Mouse (Mus musculus) embryonic facial prominence, embryonic 12.5 days (tissue): ENCODE data around the gene Kdm5a. TPM values are rescaled to one million over a fixed set of nuclear protein-coding genes. Genes with fewer than 3 reads are reported as not detected.

Experiments used
- ATAC-seq: fragments of 200-750 bp; cut with Nextera tagmentation; 2 replicates; pipeline ENCODE4 v1.8.0; 2017; ENCODE audit not compliant: insufficient number of reproducible peaks, insufficient read depth, low FRiP score, low TSS enrichment
- H3K27ac ChIP-seq: fragments of 300-500 bp; sonication (generic); 2 replicates; pipeline ENCODE4 v1.5.1; 2016; ENCODE audit warnings: mild to moderate bottlenecking
- H3K27me3 ChIP-seq: fragments of 300-500 bp; sonication (generic); 2 replicates; pipeline ENCODE4 v1.6.1; 2016; ENCODE audit warnings: mild to moderate bottlenecking, moderate library complexity
- H3K36me3 ChIP-seq: fragments of 300-500 bp; sonication (generic); 2 replicates; pipeline ENCODE4 v1.6.1; 2016; ENCODE audit warnings: mild to moderate bottlenecking
- H3K4me1 ChIP-seq: fragments of 300-500 bp; sonication (generic); 2 replicates; pipeline ENCODE4 v1.6.1; 2016
- H3K4me2 ChIP-seq: fragments of 300-500 bp; sonication (generic); replicated peaks from 2 replicates; pipeline ENCODE4 v1.6.1; 2016; ENCODE audit warnings: mild to moderate bottlenecking, moderate library complexity
- H3K4me3 ChIP-seq: fragments of 300-500 bp; sonication (generic); 2 replicates; pipeline ENCODE4 v1.5.1; 2016; ENCODE audit warnings: mild to moderate bottlenecking
- H3K9ac ChIP-seq: fragments of 300-500 bp; sonication (generic); 2 replicates; pipeline ENCODE4 v1.6.1; 2016; ENCODE audit warnings: mild to moderate bottlenecking, moderate library complexity
- H3K9me3 ChIP-seq: fragments of 300-500 bp; sonication (generic); 2 replicates; pipeline ENCODE4 v1.6.1; 2016; ENCODE audit warnings: mild to moderate bottlenecking, moderate library complexity
- WGBS: fragments of 180-500 bp; shearing (Covaris S2); methylation state at CpG from one replicate; pipeline ENCODE4 v1.1.7; 2016; 5-methylcytosine and 5-hydroxymethylcytosine counted together
- polyA plus RNA-seq: library from polyadenylated mRNA; unstranded; fragments of >200 nt; fragmentation: Nextera tagmentation; extraction: Ambion mirVana; gene quantifications from 2 replicates; pipeline ENCODE4 v1.2.1, GENCODE M21; 2016

Kdm5a gene
- polyA plus RNA-seq, 1 experiment from 2014 or later, result 58.3 TPM

DNA sequence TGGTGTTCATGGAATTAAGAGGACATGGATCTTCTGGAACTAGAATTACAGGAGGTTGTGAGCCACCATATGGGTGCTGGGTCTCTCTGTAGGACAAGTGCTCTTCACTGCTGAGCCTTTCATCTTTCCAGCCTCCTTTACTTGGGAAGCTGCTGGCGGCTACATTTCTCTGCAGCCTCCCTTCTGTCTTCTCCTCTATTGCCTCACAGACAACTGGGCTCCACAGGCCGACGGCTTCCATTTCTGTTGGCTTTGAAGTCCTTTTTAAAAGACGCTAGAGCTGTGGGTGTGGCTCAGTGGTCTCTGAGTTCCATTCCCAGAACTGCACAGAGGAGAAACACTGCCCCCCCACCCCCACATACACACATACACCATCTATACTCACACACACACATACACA lies 101.5 kb downstream of the Kdm5a start:
- WGBS, result 49% methylated on average over 4 of the region's 4 CpGs
- no peak overlapping the region for H3K4me3 ChIP-seq
- no peak overlapping the region for H3K27ac ChIP-seq
- no peaks in the 10 kb centered on the region for H3K36me3 ChIP-seq
- no peak overlapping the region for H3K4me2 ChIP-seq
- no peak for ATAC-seq
- H3K9me3 ChIP-seq, result no peaks in the 10 kb centered on the region
- peaks cover 6% of the 10 kb centered on the region for H3K4me1 ChIP-seq
- H3K9ac ChIP-seq, result no peak overlapping the region
- peaks cover 45% of the 10 kb centered on the region for H3K27me3 ChIP-seq

DNA sequence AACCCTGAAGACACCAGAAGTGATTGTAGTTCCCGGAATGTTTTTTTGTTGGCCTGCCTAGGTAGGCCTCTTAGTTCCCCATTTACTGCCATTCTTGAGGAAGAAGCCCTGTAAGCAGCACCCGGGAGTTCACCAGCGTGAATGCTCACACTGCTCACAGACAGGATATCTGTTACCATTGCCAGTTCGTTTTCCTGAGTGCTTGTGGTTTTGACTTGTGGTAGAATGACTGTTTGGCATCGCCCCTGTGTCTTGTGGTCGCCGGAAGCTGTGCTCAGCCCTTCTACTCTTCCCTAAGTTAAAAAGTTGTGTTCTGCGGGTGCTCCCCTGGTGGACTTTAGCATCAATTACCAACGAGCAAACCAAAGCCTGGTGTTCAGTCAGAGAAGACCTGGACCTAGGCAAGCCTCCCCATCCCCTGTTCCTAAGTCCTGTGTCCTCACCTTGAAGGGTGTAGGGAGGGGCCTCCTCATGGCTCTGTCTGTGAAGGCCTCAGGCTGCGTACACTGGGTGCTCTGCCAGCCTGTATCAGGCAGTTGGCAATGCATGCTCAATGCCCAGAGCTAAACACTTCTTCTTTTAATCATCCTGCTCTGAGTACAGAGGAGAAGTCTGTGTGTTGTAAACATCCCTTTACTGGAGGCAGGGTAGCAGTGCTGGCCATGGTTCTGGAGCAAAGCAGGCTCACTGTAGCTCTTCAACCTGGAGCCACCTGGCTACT lies 102.8 kb downstream of the Kdm5a start:
- H3K4me1 ChIP-seq, result peaks cover 6% of the 10 kb centered on the region
- H3K9me3 ChIP-seq, result no peaks in the 10 kb centered on the region
- no peaks in the 10 kb centered on the region for H3K36me3 ChIP-seq
- H3K27ac ChIP-seq, result no peak overlapping the region
- H3K27me3 ChIP-seq, result peaks cover 37% of the 10 kb centered on the region
- H3K4me2 ChIP-seq, result no peak overlapping the region
- no peak for ATAC-seq
- 78% methylated on average over 10 of the region's 10 CpGs for WGBS
- H3K4me3 ChIP-seq, result no peak overlapping the region
- no peak overlapping the region for H3K9ac ChIP-seq

DNA sequence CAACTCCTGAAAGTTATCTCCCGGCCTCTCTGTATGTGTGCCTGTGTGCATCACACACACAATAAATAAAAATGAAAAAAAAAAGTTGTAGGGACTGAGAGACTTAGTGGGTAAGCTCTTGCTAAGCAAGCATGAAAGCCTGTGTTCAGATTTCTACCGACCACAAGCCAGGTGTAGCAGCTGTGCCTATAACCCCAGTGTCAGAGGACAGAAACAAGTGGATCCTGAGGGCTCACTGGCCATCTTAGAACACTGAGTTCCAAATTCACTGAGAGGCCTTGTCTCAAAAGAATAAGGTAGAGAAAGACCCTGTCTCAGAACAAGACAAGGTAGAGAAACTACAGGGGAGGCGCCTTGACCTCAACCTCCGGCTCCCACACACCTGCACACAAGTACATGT lies 104.3 kb downstream of the Kdm5a start:
- H3K27ac ChIP-seq, result no peak overlapping the region
- no peak overlapping the region for H3K9ac ChIP-seq
- ATAC-seq, result no peak
- no peak overlapping the region for H3K4me3 ChIP-seq
- no peaks in the 10 kb centered on the region for H3K9me3 ChIP-seq
- peaks cover 14% of the 10 kb centered on the region for H3K4me1 ChIP-seq
- 90% methylated on average over 4 of the region's 4 CpGs for WGBS
- H3K4me2 ChIP-seq, result no peak overlapping the region
- no peaks in the 10 kb centered on the region for H3K36me3 ChIP-seq
- H3K27me3 ChIP-seq, result peaks cover 24% of the 10 kb centered on the region

DNA sequence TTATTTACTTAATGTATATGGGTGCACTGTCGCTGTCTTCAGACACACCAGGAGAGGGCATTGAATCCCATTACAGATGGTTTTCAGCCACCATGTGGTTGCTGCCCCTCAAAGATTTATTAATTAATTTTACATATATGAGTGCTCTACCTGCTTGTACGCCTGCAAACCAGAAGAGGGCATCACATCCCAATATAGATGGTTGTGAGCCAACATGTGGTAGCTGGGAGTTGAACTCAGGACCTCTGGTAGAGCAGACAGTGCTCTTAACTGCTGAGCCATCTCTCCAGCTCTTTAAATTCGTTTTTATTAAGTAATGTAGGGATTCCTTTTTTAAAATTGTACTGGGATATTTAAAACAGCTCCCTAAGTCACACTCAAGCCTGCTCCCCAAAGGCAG lies 105.3 kb downstream of the Kdm5a start:
- H3K27me3 ChIP-seq, result peaks cover 14% of the 10 kb centered on the region
- 72% methylated on average over 3 of the region's 3 CpGs for WGBS
- no peaks in the 10 kb centered on the region for H3K9me3 ChIP-seq
- no peak overlapping the region for H3K4me3 ChIP-seq
- H3K4me1 ChIP-seq, result peaks cover 16% of the 10 kb centered on the region
- no peak overlapping the region for H3K4me2 ChIP-seq
- ATAC-seq, result no peak
- no peaks in the 10 kb centered on the region for H3K36me3 ChIP-seq
- H3K9ac ChIP-seq, result no peak overlapping the region
- no peak overlapping the region for H3K27ac ChIP-seq

DNA sequence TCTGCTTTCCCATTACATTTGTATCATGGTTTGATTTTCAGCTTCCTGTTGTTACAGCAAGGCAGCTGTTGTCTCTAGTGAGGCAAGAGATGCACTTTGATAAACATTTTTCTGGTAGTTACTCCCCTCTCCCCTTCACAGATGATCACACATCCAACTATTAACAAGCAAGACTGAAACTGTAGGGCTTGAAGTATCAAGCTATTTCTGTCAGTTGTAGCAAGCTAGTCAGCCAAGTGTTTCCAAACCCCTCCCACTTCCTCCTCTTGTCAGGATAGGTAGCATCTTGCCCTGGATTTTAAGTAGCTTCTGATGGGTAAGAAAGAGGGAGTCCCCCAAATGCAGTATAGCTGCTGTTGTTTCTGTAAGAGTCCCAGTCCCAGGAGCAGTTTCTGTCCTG lies 105.8 kb downstream of the Kdm5a start:
- ATAC-seq, result no peak
- peaks cover 9% of the 10 kb centered on the region for H3K27me3 ChIP-seq
- no peaks in the 10 kb centered on the region for H3K36me3 ChIP-seq
- H3K9ac ChIP-seq, result no peak overlapping the region
- no peaks in the 10 kb centered on the region for H3K9me3 ChIP-seq
- peaks cover 16% of the 10 kb centered on the region for H3K4me1 ChIP-seq
- H3K4me3 ChIP-seq, result no peak overlapping the region
- no peak overlapping the region for H3K27ac ChIP-seq
- no peak overlapping the region for H3K4me2 ChIP-seq

- 86% methylated on average over 1 of the region's 1 CpGs for WGBS
- no peaks in the 10 kb centered on the region for H3K36me3 ChIP-seq
- peaks cover 16% of the 10 kb centered on the region for H3K4me1 ChIP-seq
- ATAC-seq, result no peak
- no peaks in the 10 kb centered on the region for H3K9me3 ChIP-seq
- no peak overlapping the region for H3K9ac ChIP-seq
- H3K27ac ChIP-seq, result no peak overlapping the region
- H3K4me3 ChIP-seq, result no peak overlapping the region
- no peak overlapping the region for H3K4me2 ChIP-seq
- 0 out of 2 replicates have a peak, but pooled peaks cover under 1% of the 10 kb centered on the region for H3K27me3 ChIP-seq
These were observed 106.7 kb downstream of the Kdm5a start for GRCm38 (mm10) chr6:120470666-120471065.

GRCm38 (mm10) chr6:120471991-120472441 lies 108.1 kb downstream of the Kdm5a start:
- Histone ChIP-seq H3K27ac (no peak overlapping the region), H3K36me3 (no peaks in the 10 kb centered on the region), H3K27me3 (no peaks in the 10 kb centered on the region), H3K4me3 (no peak overlapping the region), H3K4me1 (peaks cover 16% of the 10 kb centered on the region), H3K9me3 (no peaks in the 10 kb centered on the region), H3K9ac (no peak overlapping the region), H3K4me2 (no peak overlapping the region)
- 6% methylated on average over 5 of the region's 5 CpGs for WGBS
- ATAC-seq, result no peak

DNA sequence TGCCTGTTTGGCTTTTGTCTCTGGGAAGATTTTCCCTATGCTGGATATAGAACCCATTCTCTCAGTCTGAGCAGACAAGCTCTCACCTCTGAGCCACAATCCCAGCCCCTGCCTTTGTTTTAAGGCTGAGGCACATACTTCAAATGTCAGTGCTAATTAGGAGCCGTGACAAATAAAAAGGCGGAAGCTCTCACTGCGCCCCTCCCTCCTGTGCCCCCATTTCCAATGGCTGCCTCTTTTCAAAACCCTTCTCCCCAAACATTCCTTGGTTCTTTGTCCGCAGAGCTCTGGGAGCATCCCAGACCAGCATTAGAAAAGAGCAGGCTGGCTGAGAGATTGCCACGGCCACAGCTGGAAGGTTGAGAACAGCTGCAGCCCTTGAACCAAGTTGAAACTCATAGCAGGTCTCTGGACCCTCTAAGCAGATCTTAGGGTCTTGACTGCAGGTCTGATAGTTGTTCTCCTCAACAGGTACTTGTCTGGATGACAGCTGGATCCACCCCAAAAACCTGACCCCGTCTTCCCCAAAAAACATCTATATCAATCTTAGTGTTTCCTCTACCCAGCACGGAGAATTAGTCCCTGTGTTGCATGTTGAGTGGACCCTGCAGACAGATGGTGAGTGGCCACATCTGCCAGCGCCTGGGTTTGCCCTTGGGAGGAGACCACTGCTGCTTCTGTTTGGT lies 108.7 kb downstream of the Kdm5a start:
- H3K9me3 ChIP-seq, result no peaks in the 10 kb centered on the region
- no peaks in the 10 kb centered on the region for H3K36me3 ChIP-seq
- H3K4me2 ChIP-seq, result no peak overlapping the region
- H3K4me3 ChIP-seq, result no peak overlapping the region
- H3K27ac ChIP-seq, result no peak overlapping the region
- no peak for ATAC-seq
- 29% methylated on average over 8 of the region's 8 CpGs for WGBS
- H3K9ac ChIP-seq, result no peak overlapping the region
- no peaks in the 10 kb centered on the region for H3K27me3 ChIP-seq
- H3K4me1 ChIP-seq, result peaks cover 16% of the 10 kb centered on the region

GRCm38 (mm10) chr6:120473427-120473826 lies 109.5 kb downstream of the Kdm5a start:
- no peak for ATAC-seq
- 34% methylated on average over 5 of the region's 5 CpGs for WGBS
- H3K27ac ChIP-seq, result no peak overlapping the region
- H3K9me3 ChIP-seq, result no peaks in the 10 kb centered on the region
- H3K36me3 ChIP-seq, result no peaks in the 10 kb centered on the region
- no peak overlapping the region for H3K9ac ChIP-seq
- peaks cover 16% of the 10 kb centered on the region for H3K4me1 ChIP-seq
- H3K27me3 ChIP-seq, result no peaks in the 10 kb centered on the region
- no peak overlapping the region for H3K4me3 ChIP-seq
- no peak overlapping the region for H3K4me2 ChIP-seq

- ATAC-seq, result no peak
- WGBS, result 83% methylated on average over 8 of the region's 8 CpGs
These were observed 111.4 kb downstream of the Kdm5a start for GRCm38 (mm10) chr6:120475288-120475687.

DNA sequence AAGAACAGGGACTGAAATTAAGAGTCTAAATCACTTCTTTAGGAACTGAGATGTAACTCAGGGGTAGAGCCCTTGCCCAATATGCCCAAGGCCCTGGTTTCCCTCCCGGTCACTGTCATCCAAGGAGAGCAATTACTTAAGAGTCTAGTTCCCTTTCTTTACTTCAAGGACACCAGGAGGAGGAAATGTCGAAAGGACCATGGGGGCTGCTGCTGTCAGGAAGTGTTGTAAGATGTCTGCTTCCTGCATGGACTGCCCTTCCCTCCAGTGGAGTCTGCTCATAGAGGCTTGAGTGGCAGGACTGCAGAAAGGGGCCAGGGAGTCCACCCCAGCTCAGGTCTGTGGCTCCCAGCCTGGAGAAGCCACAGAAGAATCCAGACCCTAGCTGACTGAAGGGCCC lies 115.4 kb downstream of the Kdm5a start:
- Histone ChIP-seq H3K9me3 (no peaks in the 10 kb centered on the region), H3K27ac (no peak overlapping the region), H3K9ac (no peak overlapping the region), H3K4me2 (no peak overlapping the region), H3K36me3 (peaks cover 10% of the 10 kb centered on the region; the same call in 1 of the 2 replicates), H3K4me3 (no peak overlapping the region), H3K4me1 (no peaks in the 10 kb centered on the region), H3K27me3 (no peaks in the 10 kb centered on the region)
- WGBS, result 91% methylated on average over 2 of the region's 2 CpGs
- ATAC-seq, result no peak

More at GRCm38 (mm10) chr6:120475288-120475687, 111.4 kb downstream of the Kdm5a start:
- H3K27ac ChIP-seq, result no peak overlapping the region
- no peaks in the 10 kb centered on the region for H3K9me3 ChIP-seq
- H3K4me2 ChIP-seq, result no peak overlapping the region
- peaks cover 16% of the 10 kb centered on the region for H3K4me1 ChIP-seq
- no peak overlapping the region for H3K4me3 ChIP-seq
- H3K36me3 ChIP-seq, result no peaks in the 10 kb centered on the region
- H3K27me3 ChIP-seq, result no peaks in the 10 kb centered on the region
- no peak overlapping the region for H3K9ac ChIP-seq

GRCm38 (mm10) chr6:120480361-120480760 lies 116.4 kb downstream of the Kdm5a start:
- Histone ChIP-seq H3K4me1 (no peaks in the 10 kb centered on the region), H3K4me3 (no peak overlapping the region), H3K9me3 (no peaks in the 10 kb centered on the region), H3K27me3 (no peaks in the 10 kb centered on the region), H3K9ac (no peak overlapping the region), H3K27ac (no peak overlapping the region), H3K36me3 (peaks cover 10% of the 10 kb centered on the region; the same call in 1 of the 2 replicates), H3K4me2 (no peak overlapping the region)
- WGBS, result 82% methylated on average over 5 of the region's 5 CpGs
- no peak for ATAC-seq
